Mouse (Mus musculus): Measurements from ENCODE around the gene Tnnc2. TPM values are rescaled to one million over a fixed set of nuclear protein-coding genes. Genes with fewer than 3 reads are reported as not detected.

Gene Tnnc2
- polyA plus RNA-seq, 1 experiment from 2014 or later: 0.97 TPM

DNA sequence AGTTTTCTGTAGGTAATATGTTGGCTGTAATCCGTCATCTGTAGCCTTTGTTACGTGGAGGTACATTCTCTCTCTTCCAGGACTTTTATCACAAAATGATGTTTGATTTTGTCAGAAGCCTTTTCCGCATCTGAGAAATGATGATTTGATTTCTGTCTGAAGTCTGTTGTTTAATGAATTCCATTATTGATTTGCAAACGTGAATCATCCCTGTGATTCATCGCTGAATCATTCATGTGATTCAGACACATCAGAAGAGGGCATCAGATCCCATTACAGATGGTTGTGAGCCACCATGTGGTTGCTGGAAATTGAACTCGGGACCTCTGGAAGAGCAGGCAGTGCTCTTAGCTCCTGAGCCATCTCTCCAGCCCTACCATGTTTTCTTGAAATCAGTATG lies 30.8 kb downstream of the Tnnc2 start:
- H3K9me3 ChIP-seq: no peaks in the 10 kb centered on the region
- H3K4me3 ChIP-seq: no peak overlapping the region
- H3K36me3 ChIP-seq: peaks cover 33% of the 10 kb centered on the region
- H3K4me2 ChIP-seq: no peak overlapping the region
- H3K9ac ChIP-seq: no peak overlapping the region
- H3K4me1 ChIP-seq (replicated peaks): peaks cover 26% of the 10 kb centered on the region
- WGBS: 93% methylated on average over 6 of the region's 6 CpGs
- no peaks in the 10 kb centered on the region for H3K27me3 ChIP-seq
- no peak for ATAC-seq (ENCODE audit: low FRiP score, low read depth)
- no peak overlapping the region for H3K27ac ChIP-seq (replicated peaks)

GRCm38 (mm10) chr2:164748191-164748590 lies 31.6 kb downstream of the Tnnc2 start:
- H3K4me2 ChIP-seq: no peak overlapping the region
- no peaks in the 10 kb centered on the region for H3K9me3 ChIP-seq
- ATAC-seq (ENCODE audit: low FRiP score, low read depth): no peak
- no peak overlapping the region for H3K27ac ChIP-seq (replicated peaks)
- peaks cover 26% of the 10 kb centered on the region for H3K4me1 ChIP-seq (replicated peaks)
- 90% methylated on average over 4 of the region's 4 CpGs for WGBS
- H3K27me3 ChIP-seq: no peaks in the 10 kb centered on the region
- H3K4me3 ChIP-seq: no peak overlapping the region
- peaks cover 27% of the 10 kb centered on the region for H3K36me3 ChIP-seq
- H3K9ac ChIP-seq: no peak overlapping the region

DNA sequence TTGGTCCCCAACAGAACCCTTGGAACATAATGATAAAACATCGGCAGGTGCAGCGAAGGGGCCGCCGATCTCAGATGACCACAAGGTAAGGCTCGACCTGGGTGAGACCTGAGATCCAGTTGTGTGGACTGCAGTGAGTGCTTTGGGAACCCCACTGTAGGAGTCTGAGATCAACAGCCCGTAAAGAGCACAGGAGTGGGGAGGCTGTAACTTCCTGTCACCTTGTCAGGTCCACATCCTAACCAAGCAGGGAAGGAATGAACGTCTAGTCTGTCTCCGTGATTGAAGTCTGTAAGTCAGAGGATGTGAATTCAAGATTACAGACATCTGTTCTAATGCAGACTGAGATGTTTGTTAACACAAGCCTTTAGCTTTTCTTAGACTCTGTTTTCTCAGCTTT lies 33.1 kb downstream of the Tnnc2 start:
- Histone ChIP-seq H3K36me3 (peaks cover 19% of the 10 kb centered on the region), H3K4me3 (peak overlapping the region; percentile 99), H3K4me2 (peak overlapping the region; percentile 88), H3K9ac (peak overlapping the region; percentile 97), H3K27ac (replicated peaks) (no peak overlapping the region), H3K9me3 (no peaks in the 10 kb centered on the region), H3K27me3 (no peaks in the 10 kb centered on the region), H3K4me1 (replicated peaks) (peaks cover 26% of the 10 kb centered on the region)
- WGBS: 62% methylated on average over 8 of the region's 8 CpGs
- no peak for ATAC-seq (ENCODE audit: low FRiP score, low read depth)

- peak; percentile 93 for ATAC-seq (ENCODE audit: low FRiP score, low read depth)
- Histone ChIP-seq H3K27me3 (no peaks in the 10 kb centered on the region), H3K4me2 (peak within 1 kb of the TSS; percentile 88), H3K9me3 (no peaks in the 10 kb centered on the region), H3K4me3 (peak within 1 kb of the TSS; percentile 99), H3K27ac (replicated peaks) (peak within 1 kb of the TSS; percentile 86), H3K9ac (peak within 1 kb of the TSS; percentile 97), H3K36me3 (peaks cover 19% of the 10 kb centered on the region), H3K4me1 (replicated peaks) (peaks cover 26% of the 10 kb centered on the region)
- under 1% methylated on average over 70 of the region's 70 CpGs for WGBS
Observed at GRCm38 (mm10) chr2:164745843-164746479, 33.8 kb downstream of the Tnnc2 start, which contains the start of the genes Wfdc3 and Dnttip1. Wfdc3 (minus strand) TSS chr2:164745931. Dnttip1 (plus strand) TSS chr2:164745983.

- ATAC-seq (ENCODE audit: low FRiP score, low read depth): no peak
- Histone ChIP-seq H3K27me3 (no peaks in the 10 kb centered on the region), H3K4me2 (peak overlapping the region; percentile 88), H3K27ac (replicated peaks) (no peak overlapping the region), H3K36me3 (peaks cover 11% of the 10 kb centered on the region), H3K9me3 (no peaks in the 10 kb centered on the region), H3K4me1 (replicated peaks) (peaks cover 26% of the 10 kb centered on the region), H3K4me3 (peak overlapping the region; percentile 99), H3K9ac (peak overlapping the region; percentile 97; the same call in 1 of the 2 replicates)
- WGBS: 72% methylated on average over 13 of the region's 13 CpGs
Observed at GRCm38 (mm10) chr2:164744987-164745386, 34.8 kb downstream of the Tnnc2 start.

GRCm38 (mm10) chr2:164739876-164740275 lies 39.9 kb downstream of the Tnnc2 start:
- no peak overlapping the region for H3K9ac ChIP-seq
- no peaks in the 10 kb centered on the region for H3K9me3 ChIP-seq
- H3K4me2 ChIP-seq: no peak overlapping the region
- no peak overlapping the region for H3K27ac ChIP-seq (replicated peaks)
- no peak overlapping the region for H3K4me3 ChIP-seq
- 70% methylated on average over 7 of the region's 7 CpGs for WGBS
- H3K27me3 ChIP-seq: no peaks in the 10 kb centered on the region
- ATAC-seq (ENCODE audit: low FRiP score, low read depth): no peak
- no peaks in the 10 kb centered on the region for H3K36me3 ChIP-seq
- H3K4me1 ChIP-seq (replicated peaks): peaks cover 2% of the 10 kb centered on the region

- 75% methylated on average over 3 of the region's 3 CpGs for WGBS
- H3K4me1 ChIP-seq (replicated peaks): no peaks in the 10 kb centered on the region
- no peak for ATAC-seq (ENCODE audit: low FRiP score, low read depth)
- no peaks in the 10 kb centered on the region for H3K36me3 ChIP-seq
- no peak overlapping the region for H3K27ac ChIP-seq (replicated peaks)
- H3K27me3 ChIP-seq: no peaks in the 10 kb centered on the region
- no peak overlapping the region for H3K4me2 ChIP-seq
- no peak overlapping the region for H3K4me3 ChIP-seq
- no peaks in the 10 kb centered on the region for H3K9me3 ChIP-seq
- no peak overlapping the region for H3K9ac ChIP-seq
Observed at GRCm38 (mm10) chr2:164737377-164738090, 42.2 kb downstream of the Tnnc2 start.

DNA sequence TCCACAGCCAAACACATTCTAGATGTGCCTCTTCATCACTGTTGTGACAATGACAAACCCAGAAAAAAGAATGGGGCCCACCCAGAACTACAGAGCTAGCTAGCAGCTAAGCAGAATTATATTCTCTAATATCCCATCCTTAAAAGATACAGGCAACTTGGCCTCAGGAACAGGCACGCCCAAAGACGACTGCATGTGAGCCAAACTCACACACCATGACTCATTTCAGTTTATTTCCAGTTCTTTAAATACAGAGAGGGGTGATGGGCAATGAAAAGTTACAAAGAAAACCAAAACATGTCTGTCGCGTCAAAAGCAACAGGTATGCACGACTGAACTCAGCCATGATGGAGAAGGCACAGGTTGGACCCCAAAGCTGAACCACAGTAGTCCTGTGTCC lies 44.3 kb downstream of the Tnnc2 start:
- no peak for ATAC-seq (ENCODE audit: low FRiP score, low read depth)

GRCm38 (mm10) chr2:164734839-164735238 lies 44.9 kb downstream of the Tnnc2 start:
- no peak overlapping the region for H3K27ac ChIP-seq (replicated peaks)
- no peaks in the 10 kb centered on the region for H3K36me3 ChIP-seq
- H3K4me2 ChIP-seq: no peak overlapping the region
- 87% methylated on average over 5 of the region's 5 CpGs for WGBS
- H3K27me3 ChIP-seq: no peaks in the 10 kb centered on the region
- H3K9ac ChIP-seq: no peak overlapping the region
- H3K9me3 ChIP-seq: no peaks in the 10 kb centered on the region
- no peak overlapping the region for H3K4me3 ChIP-seq
- H3K4me1 ChIP-seq (replicated peaks): no peaks in the 10 kb centered on the region
- ATAC-seq (ENCODE audit: low FRiP score, low read depth): no peak

More for the DNA sequence above, 44.3 kb downstream of the Tnnc2 start:
- 89% methylated on average over 5 of the region's 5 CpGs for WGBS
- Histone ChIP-seq H3K9me3 (no peaks in the 10 kb centered on the region), H3K4me3 (no peak overlapping the region), H3K4me2 (no peak overlapping the region), H3K36me3 (no peaks in the 10 kb centered on the region), H3K9ac (no peak overlapping the region), H3K4me1 (replicated peaks) (no peaks in the 10 kb centered on the region), H3K27ac (replicated peaks) (no peak overlapping the region), H3K27me3 (no peaks in the 10 kb centered on the region)

DNA sequence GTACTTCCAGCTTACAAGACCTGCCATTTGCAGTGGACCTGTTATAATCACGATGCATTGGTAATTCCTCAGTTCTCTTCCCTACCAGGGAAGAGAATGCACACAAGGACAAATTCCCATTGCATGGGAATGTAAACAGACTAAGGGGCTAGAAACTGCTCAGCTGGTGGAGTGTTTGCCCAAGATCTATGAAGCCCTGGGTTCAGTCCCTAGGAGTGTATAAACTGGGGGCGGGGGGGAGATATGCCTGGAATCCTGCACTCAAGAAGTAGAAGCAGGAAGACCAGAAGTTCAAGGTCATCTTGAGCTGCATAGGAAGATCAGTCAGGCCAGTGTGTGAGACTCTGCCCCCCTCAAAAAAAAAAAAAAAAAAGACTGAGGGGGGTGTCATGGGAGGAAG lies 46.5 kb downstream of the Tnnc2 start:
- no peak overlapping the region for H3K4me3 ChIP-seq
- no peaks in the 10 kb centered on the region for H3K9me3 ChIP-seq
- H3K27ac ChIP-seq (replicated peaks): no peak overlapping the region
- no peak for ATAC-seq (ENCODE audit: low FRiP score, low read depth)
- H3K27me3 ChIP-seq: no peaks in the 10 kb centered on the region
- H3K4me2 ChIP-seq: no peak overlapping the region
- no peak overlapping the region for H3K9ac ChIP-seq
- 93% methylated on average over 2 of the region's 2 CpGs for WGBS
- no peaks in the 10 kb centered on the region for H3K36me3 ChIP-seq
- no peaks in the 10 kb centered on the region for H3K4me1 ChIP-seq (replicated peaks)

DNA sequence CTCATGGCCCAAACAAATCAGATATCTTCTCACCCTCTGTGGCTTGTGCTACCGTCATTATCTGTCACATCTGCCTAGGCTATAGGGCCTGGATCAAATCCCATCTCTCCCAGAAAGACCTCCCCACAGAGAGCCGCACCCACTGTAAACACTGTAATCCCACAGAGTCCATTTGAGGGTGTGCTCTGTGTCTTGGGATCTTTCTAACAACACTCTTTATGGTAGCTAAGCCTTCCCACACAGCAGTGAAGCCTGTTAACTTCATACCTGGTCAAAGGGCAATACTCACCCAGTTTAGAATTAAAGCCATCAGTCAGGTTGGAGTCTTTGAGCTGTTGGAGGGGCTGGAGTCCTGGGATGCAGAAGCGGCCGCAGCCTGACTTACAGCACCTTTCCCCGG lies 48.0 kb downstream of the Tnnc2 start:
- no peaks in the 10 kb centered on the region for H3K27me3 ChIP-seq
- H3K4me1 ChIP-seq (replicated peaks): no peaks in the 10 kb centered on the region
- WGBS: 85% methylated on average over 5 of the region's 5 CpGs
- H3K4me3 ChIP-seq: no peak overlapping the region
- no peak overlapping the region for H3K4me2 ChIP-seq
- H3K9ac ChIP-seq: no peak overlapping the region
- H3K9me3 ChIP-seq: no peaks in the 10 kb centered on the region
- no peaks in the 10 kb centered on the region for H3K36me3 ChIP-seq
- H3K27ac ChIP-seq (replicated peaks): no peak overlapping the region
- ATAC-seq (ENCODE audit: low FRiP score, low read depth): no peak
